Mouse (Mus musculus) gastrocnemius, postnatal 14 days (tissue): ENCODE data around the gene Cfap77. TPM values are rescaled to one million over a fixed set of nuclear protein-coding genes. Genes with fewer than 3 reads are reported as not detected.

Source experiments
- DNase-seq: peaks from one replicate; pipeline ENCODE4 v3.0.0; 2021; ENCODE audit warnings: mixed read lengths
- intact Hi-C: fragments of 180-260 bp; cut with DNase I; formaldehyde crosslinking; loops from one replicate; pipeline ENCODE4 v1.15.1; 2025; ENCODE audit warnings: low total_unique reads
- total RNA-seq, 2 experiments: library from RNA; stranded (reverse); gene quantifications; 2 replicates each; pipeline ENCODE4 v1.2.3; 2021

The Cfap77 gene
- total RNA-seq, 2 experiments from 2014 or later = not detected

DNA sequence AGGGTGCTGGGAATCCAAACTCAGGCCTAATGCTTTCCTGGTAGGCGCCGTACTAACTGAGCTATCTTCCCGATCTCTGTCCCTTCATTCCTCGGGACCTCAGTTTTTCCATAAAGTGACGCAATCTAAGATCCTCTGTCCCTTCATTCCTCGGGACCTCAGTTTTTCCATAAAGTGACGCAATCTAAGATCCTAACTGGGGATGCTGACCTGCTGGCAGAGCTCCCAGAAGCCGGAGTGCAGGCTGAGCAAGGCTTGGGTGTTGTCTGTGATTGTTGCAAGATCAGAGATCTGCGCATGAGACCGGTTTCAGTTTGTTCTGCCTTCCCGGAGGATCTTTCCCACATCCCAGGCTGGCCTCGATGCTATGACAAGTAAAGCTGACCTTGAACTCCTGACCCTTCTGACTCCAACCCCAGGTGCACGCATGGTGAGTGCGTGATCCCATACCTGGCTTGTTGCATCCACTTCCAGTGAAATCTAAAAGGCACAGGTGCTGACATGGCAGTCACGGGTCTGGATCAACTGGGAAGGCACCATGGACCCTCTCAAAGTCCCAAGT, 93.8 kb downstream of the Cfap77 start:
- no peak for DNase-seq
- intact Hi-C loops = no loop called here

DNA sequence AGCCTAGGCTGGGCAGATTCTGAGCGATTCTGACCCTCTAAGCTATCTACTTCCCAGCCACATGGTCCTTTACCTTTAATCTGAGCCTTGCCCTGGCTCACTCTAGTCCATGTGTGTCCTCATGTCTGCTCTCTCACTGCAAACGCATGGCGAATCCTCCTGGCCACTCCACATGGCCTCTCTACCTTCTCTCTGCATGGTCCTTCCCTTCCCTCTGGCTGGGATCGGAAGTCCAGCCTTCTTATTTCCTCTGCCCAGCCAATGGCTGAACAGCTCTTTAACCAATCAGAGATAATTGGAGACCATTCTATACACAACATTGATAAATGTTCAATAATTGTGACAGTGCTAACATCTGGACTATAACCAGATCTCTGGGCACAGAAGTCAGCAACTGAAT, 98.0 kb downstream of the Cfap77 start:
- intact Hi-C loops = no loop called here
- no peak for DNase-seq

DNA sequence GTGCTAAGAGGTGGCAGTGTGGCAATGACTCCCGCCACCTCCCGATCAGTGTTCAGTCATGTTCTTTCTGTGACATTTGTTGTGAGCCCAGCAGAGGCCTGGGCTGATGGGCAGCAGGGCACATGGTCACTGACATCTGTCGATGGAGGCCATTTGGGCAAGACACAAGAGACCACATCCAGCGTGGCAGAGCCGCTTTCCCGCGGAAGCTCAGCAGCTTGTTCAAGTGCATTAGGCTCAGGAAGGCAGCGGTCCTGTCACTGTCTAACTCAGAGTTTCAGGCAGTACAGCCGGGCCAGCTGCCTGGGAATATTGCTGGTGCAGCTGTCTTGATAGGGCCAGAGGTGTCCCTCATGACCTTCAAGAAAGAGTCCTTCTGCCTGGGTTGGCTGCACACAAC, 100.3 kb downstream of the Cfap77 start:
- intact Hi-C loops = no loop called here

DNA sequence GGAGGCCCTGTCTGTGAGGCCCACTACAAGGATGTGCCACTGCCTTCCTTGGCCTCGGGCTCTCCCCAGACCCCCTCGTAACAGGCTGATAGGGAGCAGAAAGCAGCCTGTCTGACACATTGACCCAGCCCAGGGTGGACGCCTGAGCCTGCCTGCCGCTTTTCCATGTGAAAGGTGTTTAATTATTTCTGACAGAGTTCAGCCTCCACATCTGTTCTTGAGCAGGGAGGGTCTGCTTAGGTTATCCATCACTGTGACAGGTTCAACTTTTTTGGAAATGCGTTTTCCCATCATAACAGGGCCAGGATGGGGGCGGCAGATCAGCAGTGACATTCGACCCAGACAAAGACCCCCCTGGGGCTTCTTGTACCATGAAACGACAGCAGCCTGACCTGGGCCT, 101.9 kb downstream of the Cfap77 start:
- no peak for DNase-seq
- intact Hi-C loops = no loop called here

More for the DNA sequence above, 100.3 kb downstream of the Cfap77 start:
- no peak for DNase-seq

DNA sequence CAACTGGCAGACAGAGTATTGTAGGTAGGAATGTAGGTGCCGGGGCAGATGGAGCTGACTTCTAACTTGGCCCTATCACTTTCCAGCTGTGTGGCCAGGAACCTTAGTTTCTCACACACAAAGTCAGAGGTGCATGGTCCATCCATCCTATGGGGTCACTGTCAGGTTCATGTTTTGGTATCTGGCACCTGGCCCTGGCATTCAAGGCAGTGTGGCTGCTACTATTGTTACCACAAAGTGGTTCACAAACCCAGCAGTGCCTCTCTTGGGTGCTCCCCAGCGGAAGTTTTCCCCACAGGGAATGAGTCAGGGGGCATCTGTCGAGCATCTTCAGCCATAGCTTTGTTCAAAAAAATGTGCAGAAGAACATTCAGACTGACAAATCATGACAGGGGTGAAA, 108.6 kb downstream of the Cfap77 start:
- DNase-seq = no peak
- intact Hi-C loops = no loop called here

DNA sequence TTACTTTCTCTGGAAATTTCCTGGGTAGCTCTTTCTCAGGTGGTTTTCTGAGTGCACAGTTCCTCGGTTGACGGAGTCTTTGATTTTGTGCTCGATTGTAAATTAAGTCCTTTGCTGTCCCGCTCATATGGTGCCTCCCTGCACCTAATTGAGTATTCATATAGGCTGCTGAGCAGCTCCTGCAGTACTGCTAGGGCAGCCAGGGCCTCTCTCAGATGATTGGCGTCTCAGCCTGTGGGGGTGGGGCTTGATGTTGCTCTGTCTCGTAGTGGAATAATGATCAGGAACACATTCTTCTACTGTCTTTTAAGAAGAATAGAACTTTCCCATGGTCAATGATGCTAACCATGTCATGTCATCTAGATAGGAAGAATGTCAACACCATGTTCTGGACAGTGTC, 109.5 kb downstream of the Cfap77 start:
- intact Hi-C loops = no loop called here
- DNase-seq = no peak

DNA sequence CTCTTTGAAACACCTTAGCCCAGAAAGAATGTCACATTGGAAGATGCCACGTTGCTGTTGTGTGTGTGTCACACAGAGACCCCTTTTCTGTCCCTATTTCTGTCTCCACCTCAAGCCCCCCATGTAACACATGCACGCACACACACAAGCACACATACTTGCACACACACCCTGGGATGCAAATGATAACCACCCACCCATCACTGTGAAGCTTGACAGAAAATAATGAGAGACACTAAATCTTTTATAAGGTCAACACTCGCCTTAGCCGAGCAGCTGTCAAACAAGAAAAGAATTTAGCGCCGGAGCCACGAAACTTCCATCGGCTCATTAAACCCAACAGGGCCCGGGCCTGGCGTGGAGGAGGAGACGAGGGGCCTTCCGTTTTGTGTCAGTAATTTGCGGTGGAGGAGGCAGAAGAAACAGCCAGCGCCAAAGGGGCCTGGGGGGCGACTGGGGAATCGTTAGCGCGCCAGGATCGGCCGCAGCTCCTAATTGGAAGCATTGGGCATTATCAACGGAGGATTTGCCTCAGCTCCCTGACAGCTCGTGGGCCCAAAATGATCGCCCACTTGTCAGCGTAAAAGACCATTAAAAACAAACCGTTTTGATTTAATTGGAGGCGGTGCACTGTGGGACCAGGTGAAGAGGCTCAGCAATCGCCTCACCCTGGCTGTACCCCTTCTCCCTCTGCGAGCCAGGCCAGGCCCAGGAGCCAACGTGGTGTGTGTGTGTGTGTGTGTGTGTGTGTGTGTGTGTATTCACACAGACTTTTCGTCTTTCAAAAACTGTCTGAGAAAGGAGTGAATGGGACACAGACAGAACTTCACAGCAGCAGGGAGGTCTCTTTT, 111.0 kb downstream of the Cfap77 start:
- intact Hi-C loops = no loop called here
- DNase-seq = no peak

DNA sequence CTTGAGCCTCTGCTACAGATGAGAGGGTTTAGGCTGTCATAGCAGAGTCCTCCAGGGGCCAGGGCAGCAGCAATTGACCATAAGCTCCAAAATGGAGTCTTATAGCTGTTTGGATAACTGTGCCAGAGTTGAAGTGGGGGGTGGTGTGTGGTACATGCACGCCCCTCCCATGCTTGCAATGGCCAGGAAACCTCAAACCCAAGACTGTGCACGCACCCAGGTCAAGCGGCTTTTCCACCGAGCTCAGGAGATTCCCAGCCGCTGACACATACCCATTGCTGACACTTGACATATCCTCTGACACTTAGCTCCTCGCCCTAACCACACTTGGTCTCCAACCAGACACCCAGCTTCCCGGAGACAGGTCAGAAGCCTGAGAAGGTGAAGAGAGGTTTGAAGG, 115.9 kb downstream of the Cfap77 start:
- intact Hi-C loops = no loop called here
- DNase-seq = no peak

DNA sequence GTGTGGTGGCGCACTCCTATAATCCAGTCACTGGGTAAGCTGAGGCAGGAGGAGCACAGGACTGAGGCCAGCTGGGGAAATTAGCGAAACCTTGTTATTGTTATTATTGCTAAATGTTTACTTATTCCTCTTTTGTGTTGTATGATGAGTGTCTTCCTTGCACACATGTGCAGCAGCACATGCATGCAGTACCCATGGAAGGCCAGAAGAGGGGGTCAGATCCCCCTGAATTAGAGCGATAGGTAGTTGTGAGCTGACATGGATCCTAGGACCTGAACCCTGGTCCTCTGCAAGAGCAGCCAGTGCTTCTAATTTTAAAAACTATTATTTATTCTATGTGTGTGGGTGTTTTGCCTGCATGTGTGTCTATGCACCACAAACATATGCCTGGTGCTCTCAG, 124.3 kb downstream of the Cfap77 start:
- intact Hi-C loops = no loop called here
- DNase-seq = no peak

DNA sequence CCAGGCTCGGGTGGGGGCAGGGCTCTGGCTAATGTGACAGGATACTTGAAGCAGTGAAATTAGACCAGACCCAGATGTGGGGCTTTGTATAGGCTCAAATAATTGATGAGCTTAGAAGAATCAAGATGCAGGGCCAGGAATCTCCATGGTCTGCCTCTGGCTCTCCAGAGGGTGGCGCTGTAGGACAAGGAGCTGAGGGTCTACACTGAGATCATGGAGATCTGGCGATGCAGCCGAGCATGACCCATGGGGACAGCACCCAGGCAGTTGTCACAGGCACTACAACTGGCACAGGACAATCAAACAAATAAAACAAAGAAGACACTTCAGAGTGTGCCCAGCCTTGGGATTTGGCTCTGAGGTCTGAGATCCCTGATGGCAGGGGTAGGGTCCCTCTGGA, 131.0 kb downstream of the Cfap77 start:
- intact Hi-C loops = loop anchor here (5.0 kb wide), 1 partner anchor 128 kb away; no protein-coding TSS in a partner anchor
- DNase-seq = peak; percentile 78

DNA sequence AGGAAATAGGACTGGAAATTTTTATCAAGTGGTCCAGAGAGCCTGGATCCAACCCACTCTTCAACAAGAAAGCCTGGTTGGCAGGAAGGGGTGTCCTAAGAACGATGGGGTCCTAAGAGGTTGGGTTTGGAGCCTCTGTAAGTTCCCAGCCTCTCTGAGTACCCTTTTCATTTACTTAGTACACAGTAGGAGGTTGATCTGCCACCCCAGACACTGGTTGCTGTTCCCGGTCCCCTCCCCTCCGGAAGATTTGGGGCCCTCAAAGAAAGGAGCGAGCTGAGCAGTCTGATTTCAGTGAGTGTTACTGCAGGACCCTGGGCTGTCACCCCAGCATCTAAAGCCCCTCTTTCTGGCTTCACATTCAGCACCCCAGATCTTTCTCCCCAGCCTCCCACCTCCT, 135.9 kb downstream of the Cfap77 start:
- no peak for DNase-seq
- intact Hi-C loops = no loop called here

DNA sequence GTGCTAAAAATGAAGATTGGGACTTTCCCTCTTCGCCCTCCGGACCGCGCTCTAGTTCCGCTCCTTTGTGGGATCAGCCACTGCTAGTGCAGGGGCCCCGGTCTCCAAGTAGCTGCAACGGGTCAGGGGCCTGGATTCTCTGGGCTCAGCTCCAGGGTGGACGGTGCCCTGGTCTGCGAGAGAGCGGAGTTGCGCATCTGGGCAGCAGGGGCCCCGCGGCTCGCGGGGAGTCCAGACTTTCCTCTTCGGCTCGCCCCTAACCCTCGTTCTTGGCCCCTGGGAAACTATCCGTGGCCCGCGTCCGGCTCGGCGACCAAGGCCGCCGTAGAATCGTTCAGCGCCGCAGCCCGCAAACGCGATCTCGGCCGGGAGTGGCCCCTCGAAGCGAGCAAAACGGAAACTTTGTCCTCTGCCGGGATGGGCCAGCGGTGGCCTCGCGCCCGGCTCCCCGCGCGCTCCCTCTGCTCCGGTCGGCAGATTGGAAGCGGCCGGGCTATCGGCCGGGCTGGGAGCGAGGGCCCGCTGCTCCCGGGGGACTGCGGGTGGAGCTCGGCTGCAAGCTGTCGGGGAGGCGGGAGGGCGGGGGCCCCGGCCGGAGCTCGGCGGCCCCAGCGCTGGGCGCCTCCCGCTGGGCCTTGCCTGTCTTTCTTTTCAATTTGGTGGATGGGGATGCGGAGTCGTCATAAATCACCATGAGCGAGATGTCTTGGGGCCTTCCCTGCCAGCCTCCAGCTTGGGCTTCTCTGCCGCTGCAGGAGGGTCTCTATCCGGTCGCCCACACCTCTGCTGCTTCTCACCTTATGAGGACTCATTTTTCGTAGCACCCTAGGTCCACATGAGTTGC, 137.1 kb downstream of the Cfap77 start:
- no peak for DNase-seq
- intact Hi-C loops = no loop called here

DNA sequence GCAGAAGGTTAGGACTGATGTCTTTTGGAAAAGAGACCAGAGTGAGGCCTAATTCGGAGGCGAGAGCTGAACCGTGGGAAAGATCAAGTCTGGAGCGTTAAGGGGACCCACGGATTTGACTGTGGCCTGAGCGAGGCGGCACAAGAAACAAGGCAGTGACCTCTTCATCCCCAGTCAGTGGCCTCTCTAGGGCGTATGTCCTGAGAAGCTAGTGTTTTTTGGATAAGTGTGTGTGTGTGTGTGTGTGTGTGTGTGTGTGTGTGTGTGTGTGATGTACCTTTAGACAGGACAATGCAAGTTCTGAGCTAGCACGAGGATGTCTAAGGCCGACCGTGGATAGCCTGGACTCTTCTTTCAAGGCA, 137.7 kb downstream of the Cfap77 start:
- intact Hi-C loops = no loop called here
- no peak for DNase-seq

DNA sequence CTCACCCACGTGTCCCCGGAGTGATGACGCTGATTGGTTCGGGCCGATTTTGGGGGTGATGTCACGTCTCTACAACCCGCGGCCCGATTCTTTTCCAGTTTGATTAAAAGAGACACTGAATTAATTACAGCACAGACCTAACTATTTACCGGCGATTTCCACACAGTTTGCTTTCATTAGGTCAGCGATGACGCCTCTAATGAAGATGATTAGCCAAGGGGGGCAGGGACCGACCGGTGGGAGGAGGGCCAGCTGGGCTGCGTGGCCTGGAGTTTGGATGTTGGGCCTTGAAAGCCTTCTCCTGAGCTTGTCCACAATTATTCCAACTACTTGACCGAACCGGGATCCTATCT, 138.4 kb downstream of the Cfap77 start, which contains the start of gene Barhl1:
Gene Barhl1 (minus strand): TSS at position 156 of the 353 bp plus-strand sequence.
- DNase-seq = no peak
- intact Hi-C loops = no loop called here

DNA sequence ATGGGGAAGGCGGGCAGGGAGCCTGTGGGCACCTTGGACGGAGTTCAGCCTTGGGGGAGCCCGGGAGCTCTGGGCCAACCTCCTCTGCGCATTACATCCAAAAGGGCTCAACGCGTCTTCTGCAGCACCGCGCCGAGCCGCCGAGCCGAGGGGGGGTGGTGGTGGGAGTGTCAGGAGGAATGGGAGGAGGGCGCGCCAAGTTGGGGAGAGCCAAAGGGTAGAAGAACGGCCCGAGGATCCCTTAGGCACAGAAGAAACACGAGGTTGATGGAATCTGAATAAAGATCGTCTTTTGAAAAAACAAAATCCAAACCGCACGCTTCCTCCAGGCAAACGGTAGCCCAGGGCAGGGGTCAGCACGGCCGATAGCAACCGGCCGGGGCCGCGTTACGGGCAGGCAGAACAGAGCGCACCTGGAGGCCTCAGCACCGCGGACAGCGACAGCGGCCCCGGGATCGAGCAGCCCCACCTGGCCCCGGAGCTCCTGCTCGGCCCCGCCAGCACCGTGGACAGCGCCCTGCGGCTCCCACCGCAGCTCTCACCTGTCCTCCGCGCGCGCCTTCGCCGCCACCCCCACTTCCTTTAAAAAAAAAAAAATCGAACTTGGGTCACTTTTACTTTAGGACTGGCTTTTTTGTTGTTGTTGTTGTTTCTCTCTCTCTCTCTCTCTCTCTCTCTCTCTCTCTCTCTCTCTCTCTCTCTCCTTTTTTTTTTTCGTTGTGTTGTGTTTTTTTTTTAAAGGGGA, 138.9 kb downstream of the Cfap77 start:
- peak; percentile 40 for DNase-seq
- intact Hi-C loops = no loop called here

DNA sequence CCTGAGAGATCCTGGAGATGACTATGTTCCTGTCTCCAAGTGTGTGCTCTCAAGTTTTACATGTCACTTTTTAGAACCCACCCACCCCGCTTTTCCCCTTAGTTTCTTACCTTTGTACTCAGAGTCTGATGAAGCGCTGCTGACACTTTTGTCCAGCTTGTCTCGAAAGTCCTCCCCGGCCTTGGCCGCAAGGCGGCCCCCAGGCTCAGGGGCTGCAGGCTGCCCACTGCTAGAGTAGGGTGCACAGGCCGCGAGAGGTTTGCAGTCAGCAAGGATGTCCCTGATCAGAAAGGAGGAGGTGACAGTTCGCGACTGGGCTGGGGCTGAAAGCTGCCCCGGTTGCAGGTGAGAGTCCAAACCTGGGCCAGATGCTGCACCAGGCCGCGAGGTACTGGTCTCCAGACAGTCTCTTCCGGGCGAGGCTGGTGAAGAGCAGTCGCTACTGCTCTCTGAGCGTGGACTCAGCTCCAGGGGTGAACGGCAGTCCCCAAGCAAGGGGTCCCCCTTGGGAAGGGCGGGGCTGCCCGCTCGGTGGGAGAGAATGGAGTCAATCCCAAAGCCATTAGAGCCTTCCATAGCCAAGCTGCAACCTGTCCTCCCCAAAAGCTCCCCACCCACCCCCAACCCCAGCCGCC, 139.6 kb downstream of the Cfap77 start:
- intact Hi-C loops = no loop called here
- no peak for DNase-seq

DNA sequence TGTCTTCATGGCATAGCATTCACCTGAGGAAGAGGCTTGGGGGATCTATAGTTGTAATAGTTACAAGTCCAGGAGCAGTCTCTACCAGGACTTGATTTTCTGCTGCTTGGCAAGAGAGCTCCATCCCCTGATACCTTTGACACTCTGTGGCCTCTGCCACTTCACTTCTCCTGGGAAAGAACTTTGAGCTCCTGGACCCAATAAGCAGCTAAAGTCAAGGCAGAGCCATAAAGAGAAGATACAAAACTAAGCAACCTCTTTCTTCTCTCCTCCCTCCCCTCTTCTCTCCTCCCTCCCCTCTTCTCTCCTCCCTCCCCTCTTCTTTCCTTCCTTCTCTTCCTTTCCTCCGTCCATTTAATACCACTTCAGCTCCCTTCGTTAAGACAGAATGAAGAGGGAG, 140.7 kb downstream of the Cfap77 start:
- intact Hi-C loops = no loop called here
- no peak for DNase-seq

DNA sequence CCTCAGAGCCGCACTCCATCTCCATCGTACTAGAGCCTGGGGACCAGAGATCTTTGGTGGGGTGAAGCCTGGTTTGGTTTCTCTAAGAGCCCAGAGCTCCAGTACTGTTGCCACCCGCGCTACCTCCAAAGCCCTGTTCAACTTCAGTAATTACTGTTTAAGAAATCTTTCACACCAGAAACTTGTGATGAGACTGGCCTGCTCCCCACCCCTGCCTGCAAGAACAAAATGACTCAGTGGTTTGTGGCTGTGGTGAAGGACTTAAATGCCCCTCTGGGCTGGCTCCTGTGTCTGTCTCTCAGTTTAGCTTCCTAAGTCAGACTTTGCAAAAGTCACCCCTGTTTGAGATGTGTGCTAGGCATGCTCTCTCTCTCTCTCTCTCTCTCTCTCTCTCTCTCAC, 141.9 kb downstream of the Cfap77 start:
- intact Hi-C loops = no loop called here

DNA sequence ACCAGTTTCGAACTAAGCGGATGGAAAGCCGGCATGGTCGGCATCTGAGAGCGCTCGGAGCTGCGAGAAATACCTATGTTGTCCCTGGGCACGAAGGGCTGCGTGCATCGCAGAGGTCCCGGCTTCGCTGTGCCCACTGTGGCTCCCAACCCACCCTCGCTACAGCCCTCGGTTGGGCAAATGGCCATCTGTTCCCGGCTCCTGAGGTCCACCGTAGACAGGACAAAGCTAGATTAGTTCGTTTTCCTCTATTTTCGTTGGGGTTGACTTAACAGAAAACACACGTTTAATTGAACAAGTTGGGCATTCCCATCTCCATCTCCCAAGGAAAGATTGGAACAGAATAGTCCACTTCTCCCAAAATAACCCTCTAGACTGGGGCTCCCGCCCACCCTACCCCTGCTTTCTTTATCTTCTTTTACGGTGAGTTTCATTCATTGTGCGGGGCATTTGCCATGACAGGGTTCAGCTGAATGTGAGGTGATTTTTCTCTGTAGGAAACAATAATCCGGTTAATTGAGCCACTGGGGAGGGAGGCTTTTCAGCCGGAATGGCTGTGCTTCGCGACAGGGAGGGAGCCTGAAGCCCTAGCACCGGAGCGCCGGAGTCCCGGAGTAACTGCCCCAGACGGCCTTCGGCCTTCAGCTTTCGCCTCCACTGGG, 142.7 kb downstream of the Cfap77 start:
- DNase-seq = no peak

More for the DNA sequence above, 141.9 kb downstream of the Cfap77 start:
- no peak for DNase-seq

More for the DNA sequence above, 142.7 kb downstream of the Cfap77 start:
- intact Hi-C loops = no loop called here
